Mouse (Mus musculus) layer of hippocampus, adult 2 months (tissue): ENCODE measurements around the gene Cask. TPM values are rescaled to one million over a fixed set of nuclear protein-coding genes. Genes with fewer than 3 reads are reported as not detected.

Source experiments
- DNase-seq, 2 experiments: peaks; one replicate each; pipeline ENCODE4 v3.0.0; 2022; ENCODE audit warnings: low spot score in 2 of 2
- H3K27ac ChIP-seq: fragments of 200-600 bp; 2 replicates; pipeline ENCODE4 v1.8.1; 2022
- H3K4me3 ChIP-seq: fragments of 200-600 bp; 2 replicates; pipeline ENCODE4 v1.8.1; 2022; ENCODE audit warnings: mild to moderate bottlenecking
- CTCF ChIP-seq: fragments of 200-600 bp; conservative IDR thresholded peaks from 2 replicates; pipeline ENCODE4 v1.8.1; 2022; ENCODE audit warnings: antibody characterized with exemption, mild to moderate bottlenecking, moderate library complexity
- long read RNA-seq, 2 experiments: library from polyadenylated mRNA; stranded (forward); transcript quantifications; one replicate each; pipeline ENCODE4 v2.0.0; 2021; ENCODE audit warnings: borderline mapping rate in 2 of 2
- total RNA-seq, 2 experiments: library from RNA; stranded (reverse); gene quantifications; 2 replicates each; pipeline ENCODE4 v1.2.3; 2021

Gene Cask
- total RNA-seq, result 10 to 100 TPM; 78.2 to 80.6 TPM
- long read RNA-seq, experiment 1, full-length matches to known transcripts, result 4 of 18 reads
- long read RNA-seq, experiment 1, partial matches to known transcripts, result 3 of 18 reads
- long read RNA-seq, experiment 1, other reads (novel, unspliced or antisense), result 11 of 18 reads
- long read RNA-seq, experiment 2, full-length matches to known transcripts, result 7 of 29 reads
- long read RNA-seq, experiment 2, partial matches to known transcripts, result 3 of 29 reads
- long read RNA-seq, experiment 2, other reads (novel, unspliced or antisense), result 19 of 29 reads

DNA sequence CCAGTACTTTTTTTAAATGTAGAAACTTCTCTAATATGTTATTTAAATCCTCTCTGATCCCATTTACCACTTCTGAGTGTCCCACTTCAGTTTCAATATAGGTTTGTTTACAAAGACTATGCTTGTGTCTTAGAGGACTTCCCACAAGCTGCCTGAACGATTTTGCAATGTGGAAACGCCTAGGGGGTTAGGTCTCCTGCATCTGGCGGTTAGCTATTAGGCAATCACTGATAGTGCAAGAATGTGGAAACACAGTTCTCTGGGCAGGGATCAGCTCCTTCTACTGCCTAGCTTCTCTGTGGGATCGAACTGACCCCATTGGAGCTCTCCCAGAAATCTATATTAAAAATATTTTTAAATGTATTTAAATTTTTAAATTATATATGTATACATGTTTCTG, at the start of gene Cask:
Gene Cask (minus strand): TSS at position 83 of the 400 bp plus-strand sequence.
- no peak for TF ChIP-seq CTCF
- Histone ChIP-seq H3K27ac (no peak within 1 kb of the TSS), H3K4me3 (no peak within 1 kb of the TSS)
- DNase-seq, result no peak

DNA sequence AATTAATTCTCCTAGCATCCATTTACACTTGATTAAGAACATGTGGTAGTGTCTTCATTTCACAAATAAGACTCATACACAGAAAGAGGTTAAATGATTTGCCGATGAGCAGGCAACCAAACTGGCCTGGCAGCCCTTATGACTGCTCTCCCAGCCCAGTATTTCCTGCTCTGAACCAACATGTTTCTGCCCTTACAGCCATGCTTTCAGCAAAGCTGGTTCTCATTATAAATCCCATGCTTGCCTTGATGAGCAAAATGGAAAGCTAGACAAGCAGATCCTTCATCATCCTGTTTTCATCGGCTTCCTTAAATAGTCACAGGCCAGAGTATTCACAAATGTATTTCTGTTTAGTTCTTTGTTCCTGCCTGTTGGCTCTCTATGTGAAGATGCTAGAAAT, 38.8 kb upstream of the Cask start:
- DNase-seq, result no peak
- H3K4me3 ChIP-seq, result no peak overlapping the region
- no peak overlapping the region for H3K27ac ChIP-seq
- TF ChIP-seq CTCF, result no peak

DNA sequence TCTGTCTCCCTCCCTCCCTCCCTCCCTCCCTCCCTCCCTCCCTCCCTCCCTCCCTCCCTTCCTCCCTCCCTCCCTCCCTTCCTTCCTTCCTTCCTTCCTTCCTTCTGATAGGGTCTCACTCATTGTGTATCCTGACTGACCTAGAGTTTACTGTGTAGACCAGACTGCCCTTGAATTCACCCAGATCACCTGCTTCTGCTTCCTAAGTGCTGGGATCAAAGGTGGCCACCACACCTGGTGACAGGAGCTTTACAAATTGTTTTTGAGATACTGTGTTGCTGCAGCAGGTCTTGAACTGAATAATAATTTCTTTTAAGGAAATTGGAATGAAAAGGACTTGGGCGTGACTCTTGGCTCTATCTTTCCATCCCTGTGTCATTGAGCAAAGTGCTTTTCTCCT, 33.2 kb upstream of the Cask start:
- TF ChIP-seq CTCF, result no peak
- no peak overlapping the region for H3K27ac ChIP-seq
- no peak overlapping the region for H3K4me3 ChIP-seq
- no peak for DNase-seq

DNA sequence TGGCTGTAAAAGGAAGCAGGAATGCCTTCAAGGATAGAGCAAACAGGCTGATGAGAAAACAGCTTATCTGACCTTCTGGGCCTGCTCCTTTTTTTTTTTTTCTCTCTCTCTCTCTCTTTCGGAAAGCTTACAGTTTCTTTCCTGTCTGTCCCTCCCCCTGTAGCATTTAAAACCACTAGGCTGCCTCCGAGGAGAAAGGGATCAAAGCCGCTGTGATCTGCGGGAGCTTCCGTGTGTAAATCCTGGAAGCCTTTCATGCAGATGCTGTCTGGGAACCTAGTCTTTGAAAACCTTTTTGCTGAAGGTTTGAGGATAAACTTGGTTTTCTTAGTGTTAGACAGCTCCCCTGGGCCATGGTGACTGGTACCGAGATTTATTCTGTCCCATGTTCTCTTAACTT, 30.8 kb upstream of the Cask start:
- H3K27ac ChIP-seq, result no peak overlapping the region
- no peak for DNase-seq
- no peak for TF ChIP-seq CTCF
- H3K4me3 ChIP-seq, result no peak overlapping the region

DNA sequence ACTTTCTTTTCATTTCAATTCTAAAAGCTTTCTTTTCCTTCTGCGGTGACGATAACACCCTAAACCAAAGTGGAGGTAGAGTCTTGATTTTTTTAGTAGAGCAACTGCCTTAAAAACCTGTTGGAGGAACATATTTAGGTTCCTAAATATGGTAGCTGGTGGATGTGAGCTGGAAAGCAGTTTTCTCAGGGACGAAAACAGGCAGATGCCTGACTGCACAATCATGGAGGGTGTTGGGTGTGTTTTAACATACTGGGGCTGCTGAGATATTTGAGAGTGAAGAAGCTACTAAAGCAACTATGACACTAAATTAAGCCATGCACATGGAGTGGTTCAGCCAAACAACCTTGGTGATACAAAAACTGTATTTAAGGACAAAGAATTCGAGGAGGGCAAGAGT, 9.0 kb upstream of the Cask start:
- TF ChIP-seq CTCF, result no peak
- DNase-seq, result no peak
- Histone ChIP-seq H3K4me3 (no peak overlapping the region), H3K27ac (no peak overlapping the region)

DNA sequence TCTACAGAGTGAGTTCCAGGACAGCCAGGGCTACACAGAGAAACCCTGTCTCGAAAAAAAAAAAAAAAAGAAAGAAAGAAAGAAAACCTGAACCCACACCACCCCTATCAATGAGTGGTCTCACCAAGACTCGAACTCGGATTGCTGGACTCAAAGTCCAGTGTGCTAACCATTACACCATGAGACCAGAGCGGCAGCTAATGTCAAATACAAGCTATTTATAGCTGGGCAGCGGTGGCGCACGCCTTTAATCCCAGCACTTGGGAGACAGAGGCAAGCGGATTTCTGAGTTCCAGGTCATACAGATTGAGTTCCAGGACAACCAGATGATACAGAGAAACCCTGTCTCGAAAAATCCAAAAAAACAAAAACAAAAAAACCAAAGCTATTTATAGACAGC, 7.9 kb upstream of the Cask start:
- Histone ChIP-seq H3K27ac (no peak overlapping the region), H3K4me3 (no peak overlapping the region)
- no peak for DNase-seq
- no peak for TF ChIP-seq CTCF

DNA sequence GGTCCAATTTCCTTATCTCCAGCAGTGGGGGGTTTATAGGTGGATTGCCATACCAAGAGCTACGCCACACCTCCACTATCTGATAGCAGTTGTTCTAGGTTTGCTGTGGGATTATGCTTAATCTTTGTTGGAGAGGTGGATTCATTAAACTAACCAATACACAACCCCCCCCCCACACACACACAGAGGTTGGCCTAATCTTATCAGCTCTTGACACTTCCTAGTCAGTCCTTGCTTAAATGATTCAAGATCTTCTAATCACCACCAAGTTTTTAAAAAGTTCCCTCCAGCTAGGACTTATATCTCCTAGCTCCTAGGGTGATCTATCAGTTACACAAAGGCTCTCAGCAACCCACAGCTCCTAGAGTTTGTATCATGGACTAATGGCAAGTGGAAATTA, 2.7 kb downstream of the Cask start:
- Histone ChIP-seq H3K27ac (no peak overlapping the region), H3K4me3 (no peak overlapping the region)
- no peak for DNase-seq
- TF ChIP-seq CTCF, result no peak

DNA sequence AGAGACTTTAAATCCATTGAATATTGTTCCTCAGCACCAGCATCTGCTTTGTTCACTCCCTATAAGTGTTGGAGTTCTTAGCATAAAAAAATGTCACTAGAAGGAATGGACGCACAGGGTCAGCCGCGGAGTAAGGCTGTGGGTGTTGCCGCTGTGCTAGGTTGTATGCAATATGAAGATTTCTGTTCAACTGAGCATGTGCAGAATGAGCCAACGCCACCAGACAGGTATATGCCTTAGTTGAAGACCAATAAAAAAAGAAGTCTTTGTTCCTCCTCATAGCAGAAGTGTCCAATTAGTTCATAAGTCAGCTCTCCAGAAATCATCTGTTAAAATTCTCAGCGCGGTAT, 3.7 kb downstream of the Cask start:
- no peak for DNase-seq
- H3K27ac ChIP-seq, result peak overlapping the region; percentile 93
- H3K4me3 ChIP-seq, result peak overlapping the region; percentile 69
- no peak for TF ChIP-seq CTCF

DNA sequence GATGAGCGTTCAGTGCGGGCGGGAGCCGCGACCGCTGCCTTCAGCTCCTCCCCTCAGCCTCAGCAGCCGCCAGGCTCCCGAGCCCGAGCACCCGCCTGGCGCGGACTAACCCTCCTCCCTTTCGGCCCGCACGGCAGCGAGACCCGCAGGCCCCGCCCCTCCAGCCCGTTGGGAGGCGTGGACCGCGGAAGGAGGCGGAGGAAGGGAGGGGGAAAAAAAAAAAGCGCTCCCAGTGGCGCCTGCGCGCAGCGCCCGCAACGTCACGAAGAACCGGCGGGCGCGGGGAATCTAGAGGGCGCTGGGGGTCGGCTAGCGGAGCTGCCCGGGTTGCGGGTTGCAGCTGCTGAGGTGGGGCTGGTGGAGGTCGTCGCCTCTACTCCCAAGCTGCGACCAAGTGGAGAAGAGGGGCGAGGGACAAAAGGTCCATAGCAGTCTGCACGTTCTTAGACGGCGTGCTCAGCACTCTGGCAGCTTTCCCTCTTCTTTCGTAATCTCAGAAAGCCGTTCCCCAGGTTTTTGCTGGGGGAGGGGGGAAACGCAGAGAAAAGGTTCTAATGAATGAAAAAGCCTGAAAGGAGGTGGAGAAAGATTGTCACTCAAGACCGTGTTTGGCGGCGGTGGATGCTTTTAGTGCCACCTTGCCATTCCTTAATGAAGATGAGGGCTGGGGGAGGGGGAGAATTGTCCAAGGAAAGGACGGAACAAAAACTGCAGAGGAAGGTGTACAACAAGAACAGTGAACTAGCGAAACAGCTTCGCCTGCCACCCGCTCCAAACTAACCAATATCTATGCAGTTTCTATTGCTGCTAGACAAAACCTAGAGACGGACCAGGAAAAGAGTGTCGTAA, 4.3 kb downstream of the Cask start:
- peak overlapping the region; percentile 69 for H3K4me3 ChIP-seq
- peak overlapping the region; percentile 93 for H3K27ac ChIP-seq
- TF ChIP-seq CTCF, result peak; percentile 70
- peak; percentile 86 to 93 for DNase-seq

DNA sequence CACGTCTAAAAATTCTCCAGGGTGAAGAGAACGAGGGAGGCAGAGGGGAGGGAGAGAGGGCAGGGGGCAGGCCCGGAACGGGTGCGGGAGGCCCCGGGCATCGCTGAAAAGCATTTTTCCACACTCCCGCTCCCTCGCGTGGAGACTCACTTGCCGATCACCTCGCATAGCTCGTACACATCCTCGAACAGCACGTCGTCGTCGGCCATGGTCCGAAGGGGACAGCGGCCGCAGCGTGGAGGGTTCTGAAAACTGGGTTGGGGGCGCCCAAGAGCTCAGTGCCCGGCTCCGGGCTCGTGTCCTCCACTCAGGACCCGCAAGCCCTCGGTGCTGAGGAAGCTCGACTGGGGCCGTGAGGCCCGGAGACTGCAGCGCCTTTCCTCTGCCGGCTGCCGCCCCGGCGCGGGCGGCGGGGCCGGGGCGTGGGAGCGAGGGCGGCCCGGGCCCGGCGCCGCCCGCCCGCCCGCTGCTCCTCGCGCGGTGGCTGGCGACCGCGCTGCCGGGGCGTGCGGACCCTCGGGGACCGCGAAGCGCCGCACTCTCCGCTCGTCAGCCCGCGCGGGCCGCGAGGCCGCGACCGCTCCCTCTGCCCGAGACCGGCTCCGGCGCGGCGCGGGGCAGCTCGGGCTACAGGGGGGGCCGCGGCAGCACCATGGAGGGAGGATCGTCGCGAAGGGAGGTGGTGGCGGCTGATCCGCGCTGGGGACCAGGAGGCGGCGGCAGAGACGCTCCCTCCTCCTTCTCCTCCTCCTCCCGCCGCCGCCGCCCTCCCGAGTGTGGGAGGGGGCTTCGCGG, 5.1 kb downstream of the Cask start:
- peak; percentile 33; the same call in 1 of the 2 replicates for TF ChIP-seq CTCF
- Histone ChIP-seq H3K27ac (peak overlapping the region; percentile 93), H3K4me3 (peak overlapping the region; percentile 69)
- peak in 1 of 2 experiments; percentile 28 for DNase-seq

DNA sequence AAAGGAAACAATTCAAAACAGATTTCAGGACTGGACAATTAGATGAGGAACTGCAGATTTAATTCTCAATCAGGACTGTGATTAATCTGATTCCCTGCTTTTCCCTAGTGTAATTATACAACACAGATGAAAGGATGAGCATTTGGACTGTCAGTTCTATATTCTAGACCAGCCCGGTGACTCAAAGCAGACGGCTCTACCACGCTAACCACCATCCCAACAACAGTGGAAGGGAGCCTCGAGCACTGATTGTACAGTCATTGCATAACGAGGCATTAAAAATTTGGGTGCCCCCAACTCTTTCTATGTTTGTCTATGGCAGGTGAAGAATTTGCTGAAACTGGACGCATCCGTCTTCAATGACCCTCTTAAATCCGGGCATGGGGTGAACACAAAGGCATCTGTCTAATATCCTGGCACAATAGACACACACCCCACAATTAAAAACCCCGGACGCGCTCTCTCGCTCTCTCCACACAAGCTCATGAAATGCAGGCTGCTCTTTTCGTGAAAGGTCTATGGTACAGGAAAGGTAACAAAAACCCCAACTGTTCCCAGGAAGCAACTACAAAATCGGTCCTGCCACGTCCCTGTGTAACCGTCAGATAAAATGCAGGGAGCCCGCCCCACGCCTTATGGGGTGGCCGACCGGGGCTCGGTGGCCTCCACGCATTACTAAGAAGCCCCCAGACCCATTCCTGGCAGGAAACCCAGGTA, 5.9 kb downstream of the Cask start:
- DNase-seq, result no peak
- TF ChIP-seq CTCF, result no peak

DNA sequence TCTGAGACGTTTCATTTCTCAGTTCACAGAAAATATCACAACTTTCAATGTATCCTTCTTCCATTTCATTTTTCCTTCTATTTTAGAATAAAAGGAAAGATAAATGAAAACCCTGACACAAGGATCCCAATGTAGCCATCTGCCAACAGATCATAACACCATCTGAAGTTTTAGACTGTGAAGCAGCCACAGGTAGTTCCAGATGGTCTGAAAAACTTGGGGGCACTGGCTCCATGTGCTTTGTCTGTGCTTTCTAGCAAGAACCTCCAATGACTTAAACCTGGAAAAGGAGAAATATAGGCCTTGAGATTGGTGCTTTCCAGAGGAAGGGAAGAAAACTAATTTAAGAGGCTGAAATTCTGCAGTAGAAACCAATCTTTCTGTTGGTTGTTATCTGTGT, 28.4 kb downstream of the Cask start:
- no peak overlapping the region for H3K27ac ChIP-seq
- H3K4me3 ChIP-seq, result no peak overlapping the region
- TF ChIP-seq CTCF, result no peak
- peak in 1 of 2 experiments; percentile 9 for DNase-seq

More for the DNA sequence above, 5.9 kb downstream of the Cask start:
- Histone ChIP-seq H3K27ac (peak overlapping the region; percentile 90), H3K4me3 (peak overlapping the region; percentile 69)
